Mouse (Mus musculus): ENCODE data around the gene Stx18. TPM values are rescaled to one million over a fixed set of nuclear protein-coding genes. Genes with fewer than 3 reads are reported as not detected.

Gene Stx18
- polyA plus RNA-seq, 1 experiment = not detected

DNA sequence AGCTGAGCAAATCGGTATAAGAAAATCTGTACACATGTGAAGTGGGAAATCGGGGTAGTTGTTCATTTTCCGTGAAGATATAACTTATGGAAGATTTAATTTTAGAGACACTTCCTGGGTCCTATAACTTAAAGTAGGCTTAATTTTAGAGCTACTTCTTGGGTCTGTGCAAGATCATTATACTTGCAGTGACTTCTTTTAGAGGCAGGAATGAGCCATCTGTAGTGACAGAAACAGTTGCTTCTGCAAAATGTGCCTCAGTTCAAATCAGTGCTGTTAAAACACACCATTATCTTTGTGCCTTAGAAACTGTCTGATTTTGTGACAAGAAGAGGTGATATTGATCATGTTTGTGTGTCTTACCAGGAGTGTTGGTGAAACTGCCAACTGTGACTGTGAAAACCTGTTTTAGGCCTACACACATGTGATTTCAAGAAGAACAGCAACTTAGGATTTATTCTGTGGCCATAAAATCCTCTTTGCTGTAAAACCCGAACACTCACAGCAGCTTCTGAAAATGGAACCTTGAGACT is 25.6 kb downstream of the Stx18 start:
- Histone ChIP-seq H3K4me1 (ENCODE audit: control insufficient read depth, insufficient read depth, low read length) (peaks cover 6% of the 10 kb centered on the region), H3K27ac (ENCODE audit: insufficient read depth, low read depth, low read length) (no peak overlapping the region), H3K4me3 (ENCODE audit: insufficient read depth, low read depth, low read length) (no peak overlapping the region)
- WGBS = 92% methylated on average over 4 of the region's 4 CpGs
- TF ChIP-seq POLR2A (IDR thresholded peaks at IDR 0.05; ENCODE audit: insufficient read depth, low read depth, low read length) (no peak), CTCF (IDR thresholded peaks at IDR 0.05; ENCODE audit: insufficient read depth, low read depth, low read length) (no peak)

DNA sequence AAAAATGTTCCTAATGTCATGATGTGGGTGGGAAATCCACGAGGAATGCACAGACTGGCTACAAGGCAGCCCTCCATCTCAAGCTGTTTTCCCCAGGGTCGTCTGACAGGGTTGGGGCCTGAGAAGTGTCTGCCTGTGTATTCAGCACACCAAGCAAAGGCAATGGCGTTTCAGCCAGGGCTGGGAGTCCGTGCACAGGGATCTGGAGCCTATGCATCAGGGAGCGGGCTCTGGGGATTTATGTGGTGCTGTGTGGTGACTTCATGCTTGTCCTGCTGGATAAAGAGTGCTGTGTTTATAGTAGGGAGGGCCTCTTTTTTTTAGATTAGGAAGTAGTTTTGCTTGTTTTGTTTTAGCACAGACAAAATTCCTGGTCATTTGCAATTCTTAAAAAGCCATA is 26.2 kb downstream of the Stx18 start:
- Histone ChIP-seq H3K27ac (ENCODE audit: insufficient read depth, low read depth, low read length) (no peak overlapping the region), H3K4me3 (ENCODE audit: insufficient read depth, low read depth, low read length) (no peak overlapping the region), H3K4me1 (ENCODE audit: control insufficient read depth, insufficient read depth, low read length) (peaks cover 6% of the 10 kb centered on the region)
- WGBS = 74% methylated on average over 5 of the region's 5 CpGs
- no peak for TF ChIP-seq POLR2A (IDR thresholded peaks at IDR 0.05; ENCODE audit: insufficient read depth, low read depth, low read length)
- no peak for TF ChIP-seq CTCF (IDR thresholded peaks at IDR 0.05; ENCODE audit: insufficient read depth, low read depth, low read length)

GRCm38 (mm10) chr5:38065454-38065853 is 26.9 kb downstream of the Stx18 start:
- TF ChIP-seq CTCF (IDR thresholded peaks at IDR 0.05; ENCODE audit: insufficient read depth, low read depth, low read length) = no peak
- no peak overlapping the region for H3K4me3 ChIP-seq (ENCODE audit: insufficient read depth, low read depth, low read length)
- WGBS = 51% methylated on average over 2 of the region's 2 CpGs
- H3K4me1 ChIP-seq (ENCODE audit: control insufficient read depth, insufficient read depth, low read length) = peaks cover 6% of the 10 kb centered on the region
- no peak overlapping the region for H3K27ac ChIP-seq (ENCODE audit: insufficient read depth, low read depth, low read length)

DNA sequence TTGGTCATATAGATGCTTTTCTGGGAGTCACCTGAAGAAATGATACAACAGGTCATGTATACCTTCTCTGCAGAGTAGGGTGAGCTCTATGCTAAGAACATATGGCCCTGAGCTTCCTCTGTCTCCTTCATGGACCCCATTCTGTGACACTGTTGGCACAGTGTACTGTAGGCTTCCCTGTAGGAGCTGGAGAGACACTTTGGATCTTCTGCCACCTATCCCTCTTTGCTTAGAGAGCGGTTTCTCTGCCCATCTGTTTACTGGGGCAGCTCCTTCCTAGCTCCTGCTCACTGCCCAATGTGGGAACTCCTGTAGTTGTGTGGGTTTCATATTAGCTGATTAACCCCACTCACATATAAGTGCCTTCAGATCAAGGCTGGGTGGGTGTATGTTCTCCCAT is 28.1 kb downstream of the Stx18 start:
- TF ChIP-seq POLR2A (IDR thresholded peaks at IDR 0.05; ENCODE audit: insufficient read depth, low read depth, low read length) (no peak), CTCF (IDR thresholded peaks at IDR 0.05; ENCODE audit: insufficient read depth, low read depth, low read length) (no peak)
- Histone ChIP-seq H3K27ac (ENCODE audit: insufficient read depth, low read depth, low read length) (no peak overlapping the region), H3K4me1 (ENCODE audit: control insufficient read depth, insufficient read depth, low read length) (peaks cover 6% of the 10 kb centered on the region), H3K4me3 (ENCODE audit: insufficient read depth, low read depth, low read length) (no peak overlapping the region)
- 96% methylated on average over 1 of the region's 1 CpGs for WGBS

GRCm38 (mm10) chr5:38076326-38076725 is 37.8 kb downstream of the Stx18 start:
- no peak overlapping the region for H3K27ac ChIP-seq (ENCODE audit: insufficient read depth, low read depth, low read length)
- H3K4me3 ChIP-seq (ENCODE audit: insufficient read depth, low read depth, low read length) = no peak overlapping the region
- peaks cover 3% of the 10 kb centered on the region for H3K4me1 ChIP-seq (ENCODE audit: control insufficient read depth, insufficient read depth, low read length)
- TF ChIP-seq CTCF (IDR thresholded peaks at IDR 0.05; ENCODE audit: insufficient read depth, low read depth, low read length) (no peak), POLR2A (IDR thresholded peaks at IDR 0.05; ENCODE audit: insufficient read depth, low read depth, low read length) (no peak)
- 76% methylated on average over 4 of the region's 4 CpGs for WGBS

- H3K4me3 ChIP-seq (ENCODE audit: insufficient read depth, low read depth, low read length) = no peak overlapping the region
- peaks cover 3% of the 10 kb centered on the region for H3K4me1 ChIP-seq (ENCODE audit: control insufficient read depth, insufficient read depth, low read length)
- TF ChIP-seq CTCF (IDR thresholded peaks at IDR 0.05; ENCODE audit: insufficient read depth, low read depth, low read length) (no peak), POLR2A (IDR thresholded peaks at IDR 0.05; ENCODE audit: insufficient read depth, low read depth, low read length) (no peak)
- H3K27ac ChIP-seq (ENCODE audit: insufficient read depth, low read depth, low read length) = no peak overlapping the region
- 80% methylated on average over 3 of the region's 3 CpGs for WGBS
These were observed 40.0 kb downstream of the Stx18 start for GRCm38 (mm10) chr5:38078575-38078974.

DNA sequence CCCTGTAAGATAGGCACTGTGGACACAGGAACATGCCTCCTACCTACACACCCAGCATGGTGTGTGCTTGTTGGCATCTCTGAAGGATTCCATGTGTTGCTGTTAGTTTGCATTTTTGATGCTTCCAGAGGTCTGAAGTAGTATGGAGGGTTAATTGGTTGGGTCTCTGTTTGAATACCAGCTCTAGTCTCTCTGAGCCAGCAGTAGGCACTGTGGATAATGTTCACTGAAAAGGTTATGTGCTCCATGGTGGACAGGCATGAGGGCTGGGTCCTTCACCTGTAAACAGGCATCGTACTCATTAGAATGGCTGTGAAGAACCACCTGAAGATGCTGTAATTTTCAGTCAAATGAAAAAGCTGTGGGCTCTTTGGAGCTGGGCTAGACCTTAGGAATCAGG is 41.9 kb downstream of the Stx18 start:
- 98% methylated on average over 1 of the region's 1 CpGs for WGBS
- no peak overlapping the region for H3K4me3 ChIP-seq (ENCODE audit: insufficient read depth, low read depth, low read length)
- TF ChIP-seq CTCF (IDR thresholded peaks at IDR 0.05; ENCODE audit: insufficient read depth, low read depth, low read length) = no peak
- TF ChIP-seq POLR2A (IDR thresholded peaks at IDR 0.05; ENCODE audit: insufficient read depth, low read depth, low read length) = no peak

GRCm38 (mm10) chr5:38082589-38082988 is 44.0 kb downstream of the Stx18 start:
- Histone ChIP-seq H3K4me1 (ENCODE audit: control insufficient read depth, insufficient read depth, low read length) (no peaks in the 10 kb centered on the region), H3K27ac (ENCODE audit: insufficient read depth, low read depth, low read length) (no peak overlapping the region), H3K4me3 (ENCODE audit: insufficient read depth, low read depth, low read length) (no peak overlapping the region)
- WGBS = 71% methylated on average over 3 of the region's 3 CpGs
- TF ChIP-seq CTCF (IDR thresholded peaks at IDR 0.05; ENCODE audit: insufficient read depth, low read depth, low read length) (no peak), POLR2A (IDR thresholded peaks at IDR 0.05; ENCODE audit: insufficient read depth, low read depth, low read length) (no peak)

More for the DNA sequence above, 41.9 kb downstream of the Stx18 start:
- Histone ChIP-seq H3K27ac (ENCODE audit: insufficient read depth, low read depth, low read length) (no peak overlapping the region), H3K4me1 (ENCODE audit: control insufficient read depth, insufficient read depth, low read length) (no peaks in the 10 kb centered on the region)

GRCm38 (mm10) chr5:38083362-38083761 is 44.8 kb downstream of the Stx18 start:
- WGBS = 82% methylated on average over 5 of the region's 5 CpGs
- no peak for TF ChIP-seq POLR2A (IDR thresholded peaks at IDR 0.05; ENCODE audit: insufficient read depth, low read depth, low read length)
- TF ChIP-seq CTCF (IDR thresholded peaks at IDR 0.05; ENCODE audit: insufficient read depth, low read depth, low read length) = no peak
- Histone ChIP-seq H3K27ac (ENCODE audit: insufficient read depth, low read depth, low read length) (no peak overlapping the region), H3K4me3 (ENCODE audit: insufficient read depth, low read depth, low read length) (no peak overlapping the region), H3K4me1 (ENCODE audit: control insufficient read depth, insufficient read depth, low read length) (no peaks in the 10 kb centered on the region)

DNA sequence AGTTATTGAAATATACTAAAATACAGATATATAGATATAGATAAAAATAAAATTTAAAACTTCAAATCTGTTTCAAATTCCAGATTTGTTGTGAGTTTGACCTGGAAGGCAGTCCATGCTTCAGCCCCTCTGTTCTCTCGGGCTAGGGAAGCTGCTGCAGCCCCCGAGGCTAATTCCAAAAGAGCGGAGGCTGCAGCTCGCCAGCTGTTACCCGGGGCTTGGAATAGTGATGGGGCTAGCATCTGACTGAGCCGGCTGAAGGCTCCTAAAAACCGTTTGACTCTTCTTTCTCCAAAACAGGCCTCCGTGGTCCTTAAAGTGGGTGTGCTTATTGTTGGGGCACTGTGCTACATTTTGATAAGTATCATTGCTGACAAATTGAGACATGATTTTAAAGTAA is 46.1 kb downstream of the Stx18 start:
- TF ChIP-seq CTCF (IDR thresholded peaks at IDR 0.05; ENCODE audit: insufficient read depth, low read depth, low read length) (no peak), POLR2A (IDR thresholded peaks at IDR 0.05; ENCODE audit: insufficient read depth, low read depth, low read length) (no peak)
- H3K27ac ChIP-seq (ENCODE audit: insufficient read depth, low read depth, low read length) = no peak overlapping the region
- WGBS = 74% methylated on average over 8 of the region's 8 CpGs
- H3K4me1 ChIP-seq (ENCODE audit: control insufficient read depth, insufficient read depth, low read length) = no peaks in the 10 kb centered on the region
- H3K4me3 ChIP-seq (ENCODE audit: insufficient read depth, low read depth, low read length) = no peak overlapping the region
